Mouse (Mus musculus) urinary bladder, postnatal 36 days (tissue): ENCODE data around the gene Gm10273.

Experiments used
- DNase-seq, 2 experiments: peaks; one replicate each; pipeline ENCODE4 v3.0.0; 2022; ENCODE audit warnings: low spot score in 2 of 2, mixed read lengths in 1 of 2

Gm10273 gene

DNA sequence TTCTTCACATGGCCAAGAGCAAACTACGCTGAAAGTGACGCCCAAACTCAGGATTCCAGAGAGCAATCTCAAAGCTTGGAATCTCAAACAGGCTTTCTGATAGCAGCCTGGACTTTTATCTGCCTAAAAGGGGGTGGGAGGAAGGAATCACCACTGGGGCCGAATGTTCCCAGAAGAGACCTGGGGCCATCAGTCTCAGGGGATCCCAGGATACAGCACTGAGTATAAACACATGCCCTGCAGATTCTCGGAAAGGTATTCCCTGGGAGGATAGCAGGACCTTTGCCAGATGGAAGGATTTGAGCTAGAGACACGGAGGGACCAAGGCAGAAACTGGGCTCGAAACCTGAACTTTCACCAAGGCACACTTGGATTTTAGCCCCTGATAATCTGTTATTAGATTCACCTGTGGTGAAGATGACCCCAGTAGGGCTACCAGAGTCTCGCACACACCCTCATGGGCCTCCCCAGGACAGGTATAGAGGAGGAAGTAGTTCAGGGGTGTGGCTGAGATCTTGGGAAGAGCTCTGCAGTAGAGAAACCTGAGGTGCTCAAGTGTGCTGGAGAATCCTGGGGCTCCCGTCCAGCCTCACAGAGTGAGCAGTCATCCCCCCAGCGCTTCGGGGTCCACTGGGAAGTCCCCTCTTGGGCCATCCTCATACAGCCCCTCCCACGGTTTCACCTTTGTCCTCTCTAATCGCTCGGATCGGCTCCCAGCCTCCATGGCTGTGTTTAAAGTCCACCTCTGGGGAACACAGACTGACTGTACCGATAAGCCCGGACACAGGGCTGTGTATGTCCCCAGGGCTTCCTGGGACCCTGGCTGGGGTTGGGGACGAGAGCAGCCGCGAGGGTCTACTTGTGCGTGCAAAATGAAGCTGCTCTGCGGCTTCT is 7.7 kb downstream of the Gm10273 start, which contains the start of gene Pla2g12b:
Pla2g12b (plus strand) TSS at position 762 of the 894 bp plus-strand sequence.
- DNase-seq: no peak

DNA sequence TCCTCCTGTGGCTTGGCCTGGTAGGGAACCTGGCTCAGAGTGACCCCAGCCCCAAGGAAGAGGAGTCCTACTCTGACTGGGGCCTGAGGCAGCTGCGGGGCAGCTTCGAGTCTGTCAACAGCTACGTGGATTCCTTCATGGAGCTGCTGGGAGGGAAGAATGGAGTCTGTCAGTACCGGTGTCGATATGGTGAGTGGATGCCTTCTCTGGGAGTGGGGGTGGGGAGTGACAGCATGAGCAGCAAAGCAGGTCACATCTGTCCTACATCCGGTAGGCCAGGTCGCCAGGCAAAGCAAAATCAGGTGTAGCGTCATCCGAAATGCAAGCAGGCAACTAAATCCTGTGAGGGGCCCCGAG is 8.3 kb downstream of the Gm10273 start:
- no peak for DNase-seq

DNA sequence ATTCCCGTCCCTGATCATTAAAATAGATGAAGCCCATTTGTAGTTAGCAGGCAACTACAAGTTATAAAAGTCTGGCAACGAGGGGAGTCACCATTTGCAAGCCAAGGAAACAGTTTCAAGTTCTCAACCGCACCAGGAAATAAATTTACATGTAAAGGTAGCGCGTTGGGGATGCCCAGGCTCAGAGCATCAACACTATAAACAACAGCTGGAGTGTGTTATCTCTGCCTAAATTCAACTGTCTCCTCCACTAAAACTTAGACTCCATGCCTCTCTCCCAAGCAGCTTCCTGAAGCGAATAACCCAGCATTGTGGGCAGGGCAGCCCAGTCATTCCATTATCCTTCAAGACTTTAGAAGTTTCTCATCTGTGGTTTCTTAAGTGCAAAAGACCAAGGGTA is 13.1 kb downstream of the Gm10273 start:
- DNase-seq: no peak

DNA sequence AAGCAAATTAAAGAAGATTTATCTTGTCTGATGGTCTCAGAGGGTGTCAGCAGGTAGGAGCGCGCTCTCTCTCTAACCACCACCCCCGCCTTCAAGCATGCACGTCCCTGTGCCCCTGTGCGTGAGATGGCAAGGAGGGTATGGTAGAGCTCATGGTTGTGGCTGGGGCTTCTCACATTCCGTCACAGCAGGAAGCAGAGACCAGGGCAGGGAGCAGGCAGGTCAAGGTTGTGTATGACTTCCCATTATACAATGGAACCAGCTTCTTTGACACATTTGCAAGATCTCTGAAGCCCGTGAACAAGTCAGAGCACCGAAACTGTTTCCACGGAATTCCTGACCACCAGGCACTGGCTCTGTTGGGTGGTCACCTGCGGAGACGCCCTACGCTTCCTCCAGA is 14.8 kb downstream of the Gm10273 start:
- no peak for DNase-seq

DNA sequence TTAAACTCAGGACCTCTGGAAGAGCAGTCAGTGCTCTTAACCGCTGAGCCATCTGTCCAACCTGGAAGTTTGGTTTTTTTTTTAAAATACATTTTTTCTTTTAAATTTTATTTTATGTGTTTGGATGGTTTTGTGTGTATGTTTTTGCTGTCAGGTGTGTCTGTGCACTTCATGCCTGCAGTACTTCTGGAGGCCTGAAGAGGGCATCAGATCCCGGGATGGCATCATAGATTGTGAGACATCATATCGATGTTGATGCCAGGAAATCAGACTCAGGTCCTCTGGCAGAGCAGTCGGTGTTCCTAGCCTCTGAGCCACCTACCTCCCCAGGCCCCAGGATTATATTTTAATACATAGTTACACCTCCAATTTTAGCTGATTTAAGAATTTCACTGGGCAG is 18.3 kb downstream of the Gm10273 start:
- no peak for DNase-seq

DNA sequence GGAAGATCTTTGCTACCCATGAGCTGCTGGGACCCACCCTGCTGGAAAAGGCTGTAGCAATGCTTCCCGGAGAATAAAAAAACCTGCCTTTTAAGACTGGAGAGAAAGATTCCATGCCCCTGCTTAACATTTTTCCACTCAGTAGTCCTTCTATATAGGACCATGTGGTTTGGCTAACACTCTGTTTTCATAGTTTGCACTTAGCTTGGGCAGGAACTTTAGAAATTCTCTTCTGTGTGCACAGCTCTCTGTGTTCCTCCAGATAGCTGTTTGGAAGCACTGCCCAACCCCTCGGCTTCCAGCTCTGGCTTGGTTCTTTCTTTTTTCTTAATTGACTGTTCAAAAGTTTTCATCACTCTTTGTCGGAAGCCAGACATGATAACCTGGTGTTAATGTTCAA is 21.2 kb downstream of the Gm10273 start:
- DNase-seq: no peak

DNA sequence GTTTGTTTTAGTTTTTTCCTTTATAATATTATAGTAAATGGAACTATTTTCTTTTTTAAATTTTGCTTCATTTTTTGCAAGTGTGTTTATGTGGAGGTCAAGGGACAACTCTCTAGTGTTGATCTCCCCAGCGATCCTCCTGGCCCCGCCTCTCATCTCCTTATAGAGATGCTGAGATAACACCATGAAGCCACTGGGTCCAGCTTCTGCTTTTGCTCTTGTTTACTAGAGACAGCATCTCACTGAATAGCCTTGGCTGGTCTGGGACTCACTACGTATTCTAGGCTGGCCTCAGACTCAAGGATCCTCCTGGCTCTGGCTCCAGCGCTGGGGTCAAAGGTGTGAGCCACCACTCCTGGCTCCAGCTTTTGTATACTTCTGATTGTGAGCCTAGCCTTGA is 24.1 kb downstream of the Gm10273 start:
- DNase-seq: no peak

DNA sequence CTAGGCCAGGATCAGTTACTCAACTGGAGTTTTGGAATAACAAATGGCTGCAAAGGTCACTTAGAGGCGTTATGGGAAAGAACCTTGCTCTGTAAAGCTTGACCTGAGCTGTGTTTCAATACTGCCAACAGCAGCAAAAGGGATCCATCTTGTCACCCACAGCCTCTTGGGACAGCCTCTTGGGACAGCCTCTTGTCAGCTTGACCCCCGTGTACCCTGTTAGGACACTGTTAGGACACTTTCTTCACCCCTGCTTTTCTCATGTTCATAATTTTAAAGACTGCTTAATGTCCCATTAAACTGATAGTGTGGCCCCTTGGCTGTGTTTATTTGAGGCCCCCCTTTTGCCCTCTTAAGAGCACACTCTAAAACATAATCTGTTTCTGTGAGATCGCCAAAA is 29.0 kb downstream of the Gm10273 start:
- DNase-seq: no peak

DNA sequence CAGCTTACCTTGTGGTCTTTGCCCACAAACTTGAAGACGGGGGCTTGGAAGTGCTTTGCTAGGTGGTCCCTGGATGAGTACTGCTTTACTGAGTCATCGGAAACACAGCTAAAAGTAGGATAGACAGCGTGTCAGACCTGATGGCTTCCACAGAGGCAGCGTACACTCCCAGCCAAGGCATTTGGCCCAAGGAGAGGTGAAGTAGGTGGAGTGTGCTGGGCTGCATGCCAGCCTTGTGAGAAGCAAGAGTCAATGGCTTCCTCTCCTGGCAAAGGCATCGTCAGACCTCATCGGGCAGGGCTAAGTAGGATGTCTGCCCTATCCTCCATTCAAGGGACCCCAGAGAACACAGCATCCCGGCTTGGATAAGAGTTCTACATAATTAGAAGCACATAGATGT is 29.9 kb downstream of the Gm10273 start:
- DNase-seq: peak; percentile 20 to 49

DNA sequence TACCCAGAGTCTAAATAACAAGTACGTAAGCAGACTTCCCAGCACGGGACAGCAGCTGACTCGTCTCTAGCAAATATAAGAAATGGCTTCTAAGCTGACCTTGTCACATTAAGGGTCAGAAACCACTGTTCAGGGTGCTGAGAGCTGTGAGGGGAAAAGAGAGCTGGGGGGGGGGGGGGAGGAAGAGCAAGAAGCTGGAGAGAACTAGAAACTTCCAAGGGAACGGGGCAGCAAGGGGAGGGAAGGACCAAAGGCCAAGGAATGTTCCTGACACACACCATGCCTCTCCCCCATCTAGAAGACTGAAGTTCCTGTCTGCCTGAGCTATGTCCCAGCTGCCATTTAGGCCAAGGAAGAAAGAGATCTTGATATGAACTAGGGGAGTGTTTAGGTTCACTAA is 30.9 kb downstream of the Gm10273 start:
- no peak for DNase-seq

DNA sequence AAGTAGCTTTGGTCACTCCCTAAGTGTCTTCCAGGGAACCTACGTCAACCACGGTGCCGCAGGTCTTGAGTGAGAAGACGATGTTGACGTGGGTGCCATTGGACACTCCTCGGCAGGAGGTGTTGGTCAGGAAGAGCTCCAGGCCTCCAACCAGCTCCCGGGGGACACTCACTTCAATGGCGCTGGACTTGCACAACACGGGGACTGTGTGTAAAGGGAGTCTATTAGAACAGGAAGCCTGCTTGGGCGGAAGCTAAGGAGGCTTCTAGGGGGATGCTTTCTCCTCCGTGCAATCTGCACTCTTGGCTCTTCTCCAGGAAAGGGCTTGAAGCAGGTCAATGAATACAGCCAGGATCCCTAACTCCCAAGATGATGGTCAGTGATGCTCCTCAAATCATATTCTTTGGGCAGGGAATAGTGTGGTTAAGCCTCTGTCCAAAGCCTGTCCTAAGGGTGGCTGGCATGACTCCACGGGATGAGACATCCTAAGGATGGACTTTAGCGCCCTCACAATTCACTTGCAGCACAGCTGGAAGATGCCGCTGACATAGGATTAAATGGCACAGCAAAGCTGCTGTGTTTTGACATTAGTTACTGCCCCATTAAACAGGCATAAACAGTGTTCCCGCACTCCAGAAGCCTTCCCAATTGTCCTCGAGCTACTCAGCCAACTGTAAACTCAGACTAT is 34.2 kb downstream of the Gm10273 start:
- DNase-seq: no peak

DNA sequence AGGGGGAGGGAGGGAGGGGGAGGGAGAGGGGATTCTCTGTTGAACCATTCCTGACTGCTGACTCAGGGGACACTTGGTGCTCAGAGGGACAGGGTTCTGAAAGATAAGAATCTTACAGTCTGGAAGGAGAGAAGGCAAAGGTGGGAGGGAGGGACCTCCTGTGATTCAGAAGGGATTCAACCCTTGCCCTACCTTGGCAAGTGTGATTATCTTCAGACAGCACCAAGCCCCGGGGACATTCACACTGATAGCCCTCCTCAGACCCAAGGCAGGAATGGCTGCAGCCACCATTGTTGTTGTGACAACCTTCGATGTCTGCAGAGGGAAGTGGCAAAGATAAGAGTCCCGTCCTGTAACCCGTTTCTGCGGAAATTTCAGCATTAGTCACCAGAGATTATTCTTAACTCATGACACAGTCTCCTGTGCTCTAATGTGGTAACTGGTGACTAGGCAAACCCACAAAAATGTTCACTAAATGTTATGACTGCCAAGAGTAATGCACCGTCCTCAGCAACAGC is 35.3 kb downstream of the Gm10273 start:
- DNase-seq: peak; percentile 16 to 42

DNA sequence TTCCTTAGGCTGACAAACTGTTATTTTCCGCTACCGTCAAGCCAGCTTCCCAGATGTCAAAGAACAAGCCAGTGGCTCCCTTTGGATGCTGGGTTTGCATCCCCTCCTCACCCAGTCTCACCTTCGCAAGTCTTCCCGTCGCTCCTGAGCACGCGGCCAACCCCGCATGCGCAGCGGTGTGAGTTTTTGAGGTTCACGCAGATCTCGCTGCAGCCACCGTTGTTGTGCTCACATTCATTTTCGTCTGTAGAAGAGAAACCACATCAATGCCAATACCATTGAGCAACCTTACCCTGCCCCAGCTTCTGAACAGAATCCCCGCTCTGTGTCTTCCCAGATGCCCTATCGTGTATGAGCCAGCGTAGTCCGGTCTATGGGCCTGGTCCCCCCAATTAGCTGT is 40.3 kb downstream of the Gm10273 start:
- DNase-seq: no peak

DNA sequence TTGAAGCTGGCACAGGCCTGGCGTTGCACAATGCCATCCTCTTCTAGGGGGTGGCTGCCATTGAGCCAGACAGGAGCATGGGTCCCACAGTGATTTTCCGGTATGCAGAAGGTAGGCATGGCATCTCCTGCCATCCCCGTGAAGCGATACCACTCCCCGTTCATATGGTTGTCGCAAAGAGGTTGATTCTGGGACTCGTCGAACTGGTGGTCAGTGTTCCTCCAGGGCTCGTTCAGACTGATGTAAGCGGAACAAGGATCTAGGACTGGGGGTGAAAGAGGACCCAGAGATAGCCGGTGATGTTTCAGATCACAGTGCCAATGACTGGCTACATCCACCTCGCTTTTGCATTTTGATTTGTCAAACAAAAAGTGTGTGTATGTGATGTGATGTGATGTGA is 43.2 kb downstream of the Gm10273 start:
- no peak for DNase-seq

DNA sequence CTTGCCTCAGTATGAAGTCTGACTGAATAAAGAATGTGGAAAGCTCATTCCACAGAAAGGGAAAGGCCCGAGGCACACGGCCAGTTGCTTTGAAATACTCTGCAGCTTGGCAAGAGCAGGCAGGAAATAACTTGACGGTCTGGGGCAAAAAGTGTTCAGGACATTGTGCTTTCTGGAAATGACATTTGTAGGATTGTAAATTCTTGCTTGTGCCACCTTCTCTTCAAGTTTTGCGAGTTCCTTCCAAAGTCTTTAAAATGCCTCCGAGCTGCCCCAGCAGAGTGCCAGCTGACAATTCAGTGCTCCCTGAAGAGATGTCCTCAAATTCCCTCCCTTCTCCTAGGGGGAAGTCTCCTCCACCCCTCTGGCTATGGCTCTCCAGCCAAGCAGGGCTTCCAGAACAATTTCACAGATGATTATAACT is 44.1 kb downstream of the Gm10273 start:
- DNase-seq: peak; percentile 22 to 60

DNA sequence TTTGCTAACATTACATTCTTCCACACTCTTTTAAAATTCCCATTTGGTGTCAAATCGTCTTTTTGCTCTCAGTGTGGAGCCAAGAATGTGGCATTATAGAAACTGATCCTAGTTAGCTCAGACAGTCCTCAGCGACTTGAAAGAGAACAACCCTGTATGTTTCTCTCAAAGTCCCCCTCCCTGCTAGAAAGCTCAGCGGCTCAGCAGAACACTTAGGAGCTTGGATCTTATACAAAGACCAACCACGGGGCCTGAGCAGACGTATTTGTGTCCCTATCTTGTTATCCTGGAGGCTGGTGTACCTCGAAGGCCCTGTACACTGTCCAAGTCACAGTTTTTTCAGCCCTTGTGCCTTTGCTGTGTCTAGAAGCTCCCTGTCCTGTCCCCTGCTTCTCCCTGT is 44.7 kb downstream of the Gm10273 start:
- no peak for DNase-seq

DNA sequence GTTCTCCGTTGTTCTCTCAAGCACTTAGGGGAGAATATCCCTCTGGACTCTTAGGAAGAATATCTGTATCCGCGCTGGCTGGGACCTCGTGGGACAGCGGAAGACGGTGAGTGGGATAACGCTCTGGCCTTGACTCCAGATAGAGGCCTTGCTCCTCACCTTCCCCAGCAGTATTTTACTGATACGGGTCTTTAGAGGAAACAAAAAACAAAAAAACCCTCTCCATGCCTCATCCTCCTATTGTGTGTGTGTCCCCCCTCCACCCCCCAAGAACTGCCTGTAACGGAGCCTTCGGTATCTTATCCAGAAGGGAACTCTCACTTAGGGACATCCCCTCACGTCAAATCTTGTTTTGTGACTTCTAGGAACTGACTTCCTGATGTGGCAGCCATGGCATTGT is 46.3 kb downstream of the Gm10273 start, which contains the start of gene Oit3:
Oit3 (minus strand) TSS at position 44 of the 400 bp plus-strand sequence.
- no peak for DNase-seq

DNA sequence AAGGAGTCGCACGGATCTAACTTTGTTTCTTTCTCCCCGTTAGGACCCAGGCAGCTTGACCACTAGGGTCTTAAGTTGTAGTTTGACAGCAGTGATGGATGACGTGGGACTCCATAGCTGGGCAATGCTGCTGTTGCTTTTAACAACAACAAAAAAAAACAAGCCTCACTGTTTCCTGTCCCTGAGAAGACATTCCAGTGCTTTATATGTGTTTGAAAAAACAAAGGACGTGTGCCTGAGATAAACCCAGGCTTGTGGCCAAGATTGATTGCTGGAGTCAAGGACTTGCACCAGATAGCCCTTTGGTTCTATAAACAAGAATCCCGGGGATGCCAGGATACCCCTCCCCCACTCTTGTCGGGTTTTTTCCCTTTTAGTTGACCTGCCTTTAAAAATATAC is 47.8 kb downstream of the Gm10273 start:
- no peak for DNase-seq

DNA sequence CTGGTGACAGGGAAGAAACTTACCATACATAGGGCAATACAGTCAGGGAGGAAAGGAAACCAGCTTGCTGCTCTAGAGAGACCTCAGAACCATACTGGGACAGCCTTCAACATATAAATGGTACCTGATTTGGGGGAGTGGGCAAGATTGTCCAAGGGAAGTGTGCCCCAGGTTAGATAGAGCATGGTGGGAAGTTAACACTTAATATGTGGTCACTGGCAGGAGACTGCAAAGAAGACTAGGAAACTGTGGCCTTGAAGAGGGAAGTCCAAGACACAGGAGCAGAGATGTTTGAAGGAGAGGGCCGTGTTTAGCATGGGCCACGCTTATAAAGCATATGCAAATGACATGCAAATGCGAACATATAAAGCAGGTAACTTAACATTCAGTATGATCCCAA is 48.7 kb downstream of the Gm10273 start:
- no peak for DNase-seq

DNA sequence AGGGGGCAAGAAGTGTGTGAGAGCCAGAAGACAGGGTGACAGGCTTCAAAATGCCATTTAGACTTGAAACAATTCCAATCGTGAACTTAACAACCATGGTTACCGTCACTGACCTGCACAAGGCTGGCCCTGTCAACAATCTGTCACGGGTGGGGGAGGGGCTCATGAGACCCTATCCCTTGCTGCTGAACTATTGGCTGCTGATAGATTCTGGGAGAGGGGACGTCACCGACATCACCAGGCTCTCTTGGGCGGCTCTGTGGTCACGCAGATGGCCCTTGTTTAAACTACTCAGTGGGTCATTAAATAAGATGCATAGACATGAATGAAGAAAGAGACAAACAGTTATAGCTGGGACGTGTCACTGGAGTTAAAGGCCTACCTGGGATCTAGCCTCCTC is 49.2 kb downstream of the Gm10273 start:
- DNase-seq: no peak
